Mouse (Mus musculus): ENCODE measurements around the gene H2-Q7. TPM values are rescaled to one million over a fixed set of nuclear protein-coding genes. Genes with fewer than 3 reads are reported as not detected.
"Not testable (repeated sequence)": the region's sequence is repeated elsewhere in the genome, so short reads cannot be mapped to it uniquely, and the experiment has no call there.

Gene H2-Q7
- total RNA-seq, 2 experiments from 2014 or later: 0.47 to 0.57 TPM

DNA sequence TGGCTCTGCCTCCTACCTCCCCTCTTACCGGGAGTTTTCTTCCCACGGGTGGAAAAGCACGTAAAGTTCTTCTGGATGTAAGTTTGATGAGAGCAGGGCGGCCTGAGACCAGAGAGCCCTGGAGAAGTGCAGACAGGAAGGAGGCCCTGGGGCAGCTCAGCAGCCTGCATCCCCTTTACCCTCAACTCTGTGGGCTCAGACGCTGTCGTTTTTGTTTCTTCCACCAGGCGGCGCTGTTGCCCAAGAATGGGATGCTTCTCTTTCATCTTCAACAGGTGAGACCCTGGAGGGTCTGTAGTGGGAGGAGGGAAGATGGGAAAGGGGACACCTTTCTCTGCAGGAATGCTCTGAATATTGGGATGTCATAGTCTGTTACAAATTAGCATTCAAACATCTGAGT is 26.7 kb downstream of the H2-Q7 start:
- DNase-seq (ENCODE audit: extremely low spot score in 1 of 2, low spot score in 2 of 2); intact Hi-C loops (cut with DNase I); H3K4me3 ChIP-seq; H3K27ac ChIP-seq: not testable (repeated sequence)
- peak; percentile 44 for TF ChIP-seq CTCF (IDR thresholded peaks at IDR 0.05)

DNA sequence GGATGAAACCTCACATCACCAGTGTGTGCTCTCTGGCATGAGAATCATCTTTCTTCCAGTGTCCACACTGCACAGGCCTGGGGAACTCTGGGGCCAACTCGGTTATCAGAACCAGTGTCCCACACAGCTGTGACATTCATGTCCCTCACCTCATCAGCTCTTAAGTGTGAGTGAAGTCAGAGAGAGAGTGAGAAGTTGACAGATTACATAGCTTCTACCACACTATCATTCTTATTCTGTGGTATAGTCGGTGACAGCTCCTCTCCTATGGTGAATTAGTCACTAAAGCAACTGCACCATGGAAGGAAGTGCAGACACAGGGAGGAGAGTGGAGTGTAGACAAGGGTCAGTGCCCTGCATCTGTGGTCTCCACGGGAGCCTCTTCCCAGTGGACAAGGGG is 30.0 kb downstream of the H2-Q7 start:
- H3K4me3 ChIP-seq; H3K27ac ChIP-seq; DNase-seq (ENCODE audit: extremely low spot score in 1 of 2, low spot score in 2 of 2); intact Hi-C loops (cut with DNase I): not testable (repeated sequence)

DNA sequence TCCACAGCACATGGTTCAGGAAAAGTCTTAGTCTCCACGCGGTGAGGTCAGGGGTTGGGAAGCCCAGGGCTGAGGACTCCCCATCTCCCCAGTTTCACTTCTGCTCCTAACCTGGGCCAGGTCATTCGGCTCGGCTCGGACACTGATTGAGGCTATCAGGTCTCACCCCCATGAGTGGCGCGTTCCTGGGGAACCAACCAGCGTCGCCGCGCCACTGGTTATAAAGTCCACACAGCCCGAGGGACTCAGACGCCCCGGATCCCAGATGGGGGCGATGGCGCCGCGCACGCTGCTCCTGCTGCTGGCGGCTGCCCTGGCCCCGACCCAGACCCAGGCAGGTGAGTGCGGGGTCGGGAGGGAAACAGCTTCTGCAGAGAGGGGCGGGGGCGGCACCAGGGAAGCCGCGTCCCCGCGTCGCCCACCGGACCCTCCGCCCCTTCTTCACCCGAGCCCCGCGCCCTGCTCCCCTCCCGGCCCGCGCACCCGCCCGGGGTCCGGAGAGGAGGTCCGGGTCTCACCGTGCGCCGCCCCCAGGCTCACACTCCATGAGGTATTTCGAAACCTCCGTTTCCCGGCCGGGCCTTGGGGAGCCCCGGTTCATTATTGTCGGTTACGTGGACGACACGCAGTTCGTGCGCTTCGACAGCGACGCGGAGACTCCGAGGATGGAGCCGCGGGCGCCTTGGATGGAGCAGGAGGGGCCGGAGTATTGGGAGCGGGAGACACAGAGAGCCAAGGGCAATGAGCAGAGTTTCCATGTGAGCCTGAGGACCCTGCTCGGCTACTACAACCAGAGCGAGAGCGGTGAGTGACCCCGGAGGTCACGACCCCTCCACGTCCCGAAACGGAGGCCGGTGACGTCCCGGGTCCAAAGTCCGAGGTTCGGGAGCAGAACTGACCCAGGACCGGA is 31.1 kb downstream of the H2-Q7 start, which contains the start of gene H2-Q10:
H2-Q10 (plus strand) TSS at position 248 of the 910 bp plus-strand sequence.
- peak within 1 kb of the TSS; percentile 7 for H3K4me3 ChIP-seq
- TF ChIP-seq CTCF (IDR thresholded peaks at IDR 0.05): no peak
- intact Hi-C loops (cut with DNase I): no loop called here

DNA sequence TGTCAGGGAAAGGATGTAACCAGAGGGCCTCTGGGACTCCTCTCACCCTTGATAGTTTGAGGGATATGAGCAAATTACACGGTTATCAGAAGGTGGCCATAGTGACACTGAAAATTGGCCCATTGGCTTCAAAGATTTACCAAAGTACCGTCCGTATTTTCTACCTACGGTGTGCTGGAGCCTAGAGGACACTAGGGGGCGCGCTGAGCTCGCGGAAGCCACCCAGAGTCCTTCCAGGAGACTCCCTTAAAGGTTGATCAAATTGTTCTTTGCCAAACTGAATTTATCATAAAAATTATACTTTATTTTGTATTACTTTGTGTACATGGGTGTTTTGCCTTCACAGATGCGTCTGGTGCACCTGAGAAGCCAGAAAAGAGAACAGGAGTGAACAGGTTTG is 45.1 kb downstream of the H2-Q7 start:
- peak; percentile 98 for TF ChIP-seq CTCF (IDR thresholded peaks at IDR 0.05)
- Histone ChIP-seq H3K27ac (no peak overlapping the region), H3K4me3 (no peak overlapping the region)
- DNase-seq (ENCODE audit: extremely low spot score in 1 of 2, low spot score in 2 of 2): peak; percentile 50 to 60
- intact Hi-C loops (cut with DNase I): loop anchor here (1.0 kb wide), 1 partner anchor 48 kb away; no protein-coding TSS in a partner anchor

More for the DNA sequence above, 31.1 kb downstream of the H2-Q7 start, which contains the start of gene H2-Q10:
- no peak for DNase-seq (ENCODE audit: extremely low spot score in 1 of 2, low spot score in 2 of 2)
- no peak within 1 kb of the TSS for H3K27ac ChIP-seq

DNA sequence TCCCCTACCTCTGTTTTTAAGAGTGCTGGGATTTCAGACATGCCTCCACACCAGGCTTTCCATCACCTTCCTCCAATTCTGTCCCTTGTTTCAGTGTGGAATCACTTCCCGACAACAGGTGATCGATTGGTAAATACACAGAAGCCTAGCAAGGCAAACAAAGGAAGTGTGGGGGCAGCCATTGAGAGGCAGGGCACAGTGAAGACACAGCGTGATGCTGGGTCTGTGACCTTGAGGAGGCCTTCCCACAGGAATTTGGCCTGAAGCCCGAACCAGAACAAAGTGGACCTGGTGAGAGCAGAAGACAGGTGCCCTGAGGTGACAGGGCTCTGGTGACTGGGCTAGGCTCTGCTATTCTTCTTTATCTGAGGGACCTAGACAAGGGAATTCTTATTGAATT is 46.7 kb downstream of the H2-Q7 start:
- intact Hi-C loops (cut with DNase I): loop anchor here (5.0 kb wide), 1 partner anchor 92 kb away; no protein-coding TSS in a partner anchor
- H3K27ac ChIP-seq: no peak overlapping the region

DNA sequence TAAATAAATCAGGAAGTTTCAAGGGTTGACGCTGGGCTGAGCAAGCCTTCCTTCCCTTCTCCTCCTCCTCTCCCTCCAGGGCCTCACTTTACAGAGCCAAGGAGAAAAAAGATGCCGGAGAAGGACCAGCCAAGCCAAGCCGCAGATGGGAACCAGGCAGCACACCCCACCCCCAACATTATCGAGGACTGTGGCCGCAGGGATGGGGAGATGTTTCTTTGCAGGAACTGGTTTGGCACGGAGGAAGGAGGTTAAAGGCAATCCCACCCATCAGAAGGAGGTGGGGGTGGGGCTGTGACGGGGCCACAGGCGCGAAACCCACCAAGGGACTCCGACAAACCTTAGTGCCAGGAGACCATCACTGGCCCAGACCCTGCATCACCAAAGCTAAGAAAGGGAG is 47.8 kb downstream of the H2-Q7 start:
- DNase-seq (ENCODE audit: extremely low spot score in 1 of 2, low spot score in 2 of 2): no peak
- Histone ChIP-seq H3K4me3 (no peak overlapping the region), H3K27ac (no peak overlapping the region)
- no peak for TF ChIP-seq CTCF (IDR thresholded peaks at IDR 0.05)
- intact Hi-C loops (cut with DNase I): loop anchor here (5.0 kb wide), 1 partner anchor 91 kb away; no protein-coding TSS in a partner anchor

More for the DNA sequence above, 46.7 kb downstream of the H2-Q7 start:
- no peak for TF ChIP-seq CTCF (IDR thresholded peaks at IDR 0.05)
- H3K4me3 ChIP-seq: no peak overlapping the region
- DNase-seq (ENCODE audit: extremely low spot score in 1 of 2, low spot score in 2 of 2): no peak

DNA sequence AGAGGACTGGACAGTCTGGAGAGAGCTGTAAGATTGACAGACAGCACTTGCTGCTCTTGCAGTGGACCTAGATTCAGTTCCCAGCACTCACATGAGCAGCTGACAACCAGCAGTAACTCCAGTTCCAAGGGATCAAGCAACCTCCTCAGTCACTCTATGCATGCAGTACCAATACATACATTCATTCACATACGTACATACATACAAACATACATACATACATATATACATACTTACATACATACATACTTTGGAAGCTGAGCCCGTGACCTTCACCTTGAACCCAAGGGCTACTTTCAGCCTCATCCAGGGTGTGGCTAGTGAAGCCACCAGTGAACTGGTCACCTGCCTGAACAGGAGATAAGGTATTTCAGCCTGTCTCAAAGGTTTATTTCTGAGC is 49.1 kb downstream of the H2-Q7 start:
- Histone ChIP-seq H3K4me3 (no peak overlapping the region), H3K27ac (no peak overlapping the region)
- no peak for DNase-seq (ENCODE audit: extremely low spot score in 1 of 2, low spot score in 2 of 2)
- intact Hi-C loops (cut with DNase I): loop anchor here (5.0 kb wide), 1 partner anchor 89 kb away; no protein-coding TSS in a partner anchor
- TF ChIP-seq CTCF (IDR thresholded peaks at IDR 0.05): no peak

DNA sequence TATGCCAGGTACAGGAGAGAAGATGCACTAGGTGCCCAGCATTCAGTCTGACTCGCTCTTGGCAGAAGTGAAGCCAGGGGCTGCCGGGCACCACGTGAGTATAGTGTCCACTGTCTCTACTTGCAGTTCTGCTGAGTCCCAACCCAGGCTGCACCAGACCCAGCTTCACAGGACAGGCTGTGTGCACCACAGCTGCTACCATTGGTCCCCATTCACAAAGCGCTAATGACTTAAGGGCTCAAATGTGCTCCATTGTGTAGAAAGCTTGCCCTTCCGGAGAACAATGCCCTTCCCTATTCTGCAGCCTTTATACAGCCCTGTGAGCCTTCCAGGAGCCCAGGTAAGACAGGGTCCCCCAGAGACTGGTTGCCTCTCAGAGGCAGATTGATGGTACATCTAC is 51.4 kb downstream of the H2-Q7 start:
- TF ChIP-seq CTCF (IDR thresholded peaks at IDR 0.05): no peak

More for the DNA sequence above, 51.4 kb downstream of the H2-Q7 start:
- no peak for DNase-seq (ENCODE audit: extremely low spot score in 1 of 2, low spot score in 2 of 2)
- intact Hi-C loops (cut with DNase I): no loop called here
- H3K4me3 ChIP-seq: no peak overlapping the region
- H3K27ac ChIP-seq: no peak overlapping the region

Other genes with a start within 250 kb of the H2-Q7 start
- under 1 TPM; 0.79 to 0.86 TPM for gene Ltb, start 244.7 kb upstream of the H2-Q7 start, total RNA-seq (2021)
- not detected for gene Tnf, start 237.1 kb upstream of the H2-Q7 start, total RNA-seq (2021)
- under 1 TPM; 0.41 to 0.65 TPM for gene Lta, start 233.8 kb upstream of the H2-Q7 start, total RNA-seq (2021)
- gene Gm16181, start 218.3 kb upstream of the H2-Q7 start, total RNA-seq (2021): not detected
- gene Atp6v1g2, start 205.5 kb upstream of the H2-Q7 start, total RNA-seq (2021): 100 to 1,000 TPM; 549 to 569 TPM
- gene Nfkbil1, start 203.4 kb upstream of the H2-Q7 start, total RNA-seq (2021): 10 to 100 TPM; 13.0 to 16.1 TPM
- 100 to 1,000 TPM; 215 TPM for gene Ddx39b, start 197.4 kb upstream of the H2-Q7 start, total RNA-seq (2021)
- 10 to 100 TPM; 20.3 to 25.3 TPM for gene H2-D1, start 176.4 kb upstream of the H2-Q7 start, total RNA-seq (2021)
- under 1 TPM in 1 of 2 experiments, not detected in 1; 0.79 TPM for gene H2-Q1, start 118.8 kb upstream of the H2-Q7 start, total RNA-seq (2021)
- gene H2-Q2, start 96.9 kb upstream of the H2-Q7 start, total RNA-seq (2021): 1 to 10 TPM in 1 of 2 experiments, under 1 TPM in 1; 0.54 to 1.1 TPM
- 1 to 10 TPM; 2.2 to 3.1 TPM for gene H2-Q4, start 59.5 kb upstream of the H2-Q7 start, total RNA-seq (2021)
- gene H2-Q6, start 14.3 kb upstream of the H2-Q7 start, total RNA-seq (2021): under 1 TPM in 1 of 2 experiments, not detected in 1; 0.59 TPM
- gene H2-Q10, start 30.9 kb downstream of the H2-Q7 start, total RNA-seq (2021): under 1 TPM; 0.43 to 0.75 TPM
- gene Pou5f1, start 66.9 kb downstream of the H2-Q7 start, total RNA-seq (2021): under 1 TPM in 1 of 2 experiments, not detected in 1; 0.25 TPM
- 10 to 100 TPM; 10.7 to 11.4 TPM for gene Tcf19, start 77.7 kb downstream of the H2-Q7 start, total RNA-seq (2021)
- 10 to 100 TPM; 14.5 to 17.1 TPM for gene Cchcr1, start 77.9 kb downstream of the H2-Q7 start, total RNA-seq (2021)
- 1 to 10 TPM; 1.3 TPM for gene Psors1c2, start 94.0 kb downstream of the H2-Q7 start, total RNA-seq (2021)
- gene Cdsn, start 113.0 kb downstream of the H2-Q7 start, total RNA-seq (2021): 1 to 10 TPM in 1 of 2 experiments, under 1 TPM in 1; 0.87 to 1.5 TPM
- not detected for gene 2300002M23Rik, start 128.3 kb downstream of the H2-Q7 start, total RNA-seq (2021)
- not detected for gene Sfta2, start 162.4 kb downstream of the H2-Q7 start, total RNA-seq (2021)
- not detected for gene Gm9573, start 187.5 kb downstream of the H2-Q7 start, total RNA-seq (2021)
- not detected for gene Mucl3, start 204.5 kb downstream of the H2-Q7 start, total RNA-seq (2021)
- gene Vars2, start 228.4 kb downstream of the H2-Q7 start, total RNA-seq (2021): 10 to 100 TPM; 33.2 to 42.6 TPM
- 10 to 100 TPM; 34.5 to 35.9 TPM for gene Gtf2h4, start 234.6 kb downstream of the H2-Q7 start, total RNA-seq (2021)